Mouse (Mus musculus) neural tube, embryonic 11.5 days (tissue): ENCODE measurements around the gene Rrbp1. TPM values are rescaled to one million over a fixed set of nuclear protein-coding genes. Genes with fewer than 3 reads are reported as not detected.

ENCODE experiments used
- ATAC-seq: fragments of 200-750 bp; cut with Nextera tagmentation; 2 replicates; pipeline ENCODE4 v1.8.0; 2017; ENCODE audit warnings: moderate number of reproducible peaks, mild to moderate bottlenecking, moderate TSS enrichment, moderate library complexity; ENCODE audit not compliant: insufficient read depth, low FRiP score, low TSS enrichment
- DNase-seq: peaks from one replicate; pipeline ENCODE4 v3.0.0-alpha.2; 2015; ENCODE audit warnings: low spot score
- H3K27ac ChIP-seq: fragments of 300-500 bp; sonication (generic); 2 replicates; pipeline ENCODE4 v1.5.1; 2014; ENCODE audit warnings: low read depth, mild to moderate bottlenecking, low read length
- H3K27me3 ChIP-seq: fragments of 300-500 bp; sonication (generic); 2 replicates; pipeline ENCODE4 v1.6.1; 2014; ENCODE audit warnings: mild to moderate bottlenecking, low read length, mixed read lengths; ENCODE audit not compliant: control insufficient read depth, insufficient read depth
- H3K36me3 ChIP-seq: fragments of 300-500 bp; sonication (generic); 2 replicates; pipeline ENCODE4 v1.6.1; 2014; ENCODE audit warnings: mild to moderate bottlenecking, low read length, moderate library complexity, mixed read lengths; ENCODE audit not compliant: control insufficient read depth, insufficient read depth
- H3K4me1 ChIP-seq: fragments of 300-500 bp; sonication (generic); 2 replicates; pipeline ENCODE4 v1.6.1; 2014; ENCODE audit warnings: low read length, mixed read lengths; ENCODE audit not compliant: control insufficient read depth, insufficient read depth
- H3K4me2 ChIP-seq: fragments of 300-500 bp; sonication (generic); 2 replicates; pipeline ENCODE4 v1.6.1; 2014; ENCODE audit warnings: low read depth, mild to moderate bottlenecking, moderate library complexity
- H3K4me3 ChIP-seq: fragments of 300-500 bp; sonication (generic); 2 replicates; pipeline ENCODE4 v1.5.1; 2014; ENCODE audit warnings: low read depth, low read length
- H3K9ac ChIP-seq: fragments of 300-500 bp; sonication (generic); 2 replicates; pipeline ENCODE4 v1.6.1; 2014; ENCODE audit warnings: mild to moderate bottlenecking, low read length
- H3K9me3 ChIP-seq: fragments of 300-500 bp; sonication (generic); 2 replicates; pipeline ENCODE4 v1.6.1; 2016; ENCODE audit warnings: low read length; ENCODE audit not compliant: control insufficient read depth
- WGBS: fragments of 180-500 bp; shearing (Covaris S2); extraction: QIAGEN DNeasy Blood & Tissue Kit; methylation state at CpG from one replicate; pipeline ENCODE4 v1.1.7; 2014; 5-methylcytosine and 5-hydroxymethylcytosine counted together
- polyA plus RNA-seq: library from polyadenylated mRNA; unstranded; fragments of >200 nt; fragmentation: Nextera tagmentation; extraction: Ambion mirVana; gene quantifications from 2 replicates; pipeline ENCODE4 v1.2.1, GENCODE M21; 2014

Gene Rrbp1
- 38.8 and 44.1 TPM in 2 replicates for polyA plus RNA-seq

DNA sequence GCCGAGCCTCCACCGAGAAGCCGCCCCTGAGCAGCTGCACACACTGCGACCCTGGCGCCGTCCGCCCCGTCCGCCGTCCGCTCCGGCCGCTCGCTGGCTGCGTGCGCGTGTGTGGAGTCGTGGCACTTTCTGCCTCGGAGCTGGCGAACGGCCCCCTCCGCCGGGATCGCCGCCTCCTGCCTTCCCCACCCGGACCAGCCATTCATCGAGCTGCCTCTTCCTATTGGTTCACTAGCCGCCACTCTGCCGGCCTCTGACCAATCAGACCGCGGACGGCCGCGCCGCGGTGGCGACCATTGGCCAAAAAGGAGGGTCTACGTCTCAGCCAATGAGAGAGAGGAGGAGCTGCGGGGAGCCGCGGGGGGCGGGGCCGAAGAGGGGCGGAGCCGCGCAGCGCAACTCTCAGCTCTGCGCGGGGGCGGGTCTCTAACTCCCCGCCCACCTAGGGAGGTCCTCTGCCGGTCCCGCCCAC is at the start of gene Rrbp1:
Rrbp1 (minus strand) TSS at position 184 of the 472 bp plus-strand sequence.
- Histone ChIP-seq H3K27me3 (no peaks in the 10 kb centered on the region), H3K9ac (peak within 1 kb of the TSS; percentile 84), H3K36me3 (no peaks in the 10 kb centered on the region), H3K4me3 (peak within 1 kb of the TSS; percentile 92), H3K4me2 (peak within 1 kb of the TSS; percentile 57), H3K4me1 (no peaks in the 10 kb centered on the region), H3K9me3 (no peaks in the 10 kb centered on the region), H3K27ac (peak within 1 kb of the TSS; percentile 87)
- peak; percentile 99 for ATAC-seq
- WGBS, result under 1% methylated on average over 24 of the region's 53 CpGs
- peak; percentile 99 for DNase-seq

DNA sequence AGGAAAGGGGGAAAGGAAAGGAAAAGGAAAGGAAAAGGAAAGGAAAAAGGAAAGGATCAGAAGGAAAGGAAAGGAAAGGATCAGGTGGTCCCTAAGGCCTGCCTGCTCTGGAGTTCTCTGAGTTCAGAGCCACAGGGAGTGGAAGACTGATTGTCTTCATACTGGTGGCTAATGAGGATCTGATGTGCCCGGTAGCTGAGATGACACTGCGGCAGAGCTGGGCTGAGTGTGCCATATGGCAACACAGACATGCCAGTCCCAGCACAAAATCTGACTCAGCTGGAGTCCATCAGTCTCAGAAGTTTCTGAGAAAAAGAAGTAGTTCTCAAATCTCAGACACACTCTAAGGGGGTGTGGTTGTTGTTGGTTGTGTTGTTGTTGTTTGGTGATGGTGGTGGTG is 46.7 kb upstream of the Rrbp1 start:
- Histone ChIP-seq H3K27me3 (no peaks in the 10 kb centered on the region), H3K4me3 (no peak overlapping the region), H3K4me1 (no peaks in the 10 kb centered on the region), H3K9me3 (no peaks in the 10 kb centered on the region), H3K27ac (no peak overlapping the region), H3K9ac (no peak overlapping the region), H3K36me3 (no peaks in the 10 kb centered on the region), H3K4me2 (no peak overlapping the region)
- ATAC-seq (no peak), DNase-seq (no peak)
- WGBS, result 86% methylated on average over 2 of the region's 2 CpGs

DNA sequence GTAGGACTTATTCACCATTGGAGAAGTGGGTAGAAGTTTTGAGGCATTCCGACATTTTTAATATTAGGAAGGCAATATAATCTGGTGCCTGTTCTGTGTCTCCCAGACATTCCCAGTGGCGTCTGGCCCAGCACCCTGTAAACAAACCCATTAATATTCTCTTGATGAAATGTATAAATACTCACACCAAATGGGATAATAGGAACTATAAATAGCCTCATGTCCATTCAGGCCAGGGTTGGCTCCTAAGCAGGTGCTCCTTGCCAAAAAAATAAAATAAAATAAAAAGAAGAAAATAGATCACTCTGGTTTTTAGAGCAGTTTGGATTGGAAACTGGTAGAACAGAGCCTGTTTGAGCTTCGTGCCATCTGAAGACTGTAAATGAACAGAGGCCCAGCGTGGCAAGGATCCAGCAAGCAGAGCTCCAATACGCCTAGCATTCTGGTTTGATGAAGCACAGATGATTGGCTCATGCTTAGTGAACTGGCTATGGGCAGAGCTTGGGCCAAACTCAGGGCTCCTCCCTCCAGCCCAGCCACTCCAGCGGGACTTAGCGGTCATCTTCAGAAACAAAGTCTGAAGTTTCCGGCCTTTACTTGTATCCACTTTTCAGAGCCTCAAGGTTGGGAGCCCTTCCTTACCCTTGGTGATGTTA is 41.5 kb upstream of the Rrbp1 start:
- Histone ChIP-seq H3K27ac (no peak overlapping the region), H3K9ac (no peak overlapping the region), H3K36me3 (no peaks in the 10 kb centered on the region), H3K27me3 (no peaks in the 10 kb centered on the region), H3K4me2 (no peak overlapping the region), H3K4me3 (no peak overlapping the region), H3K4me1 (no peaks in the 10 kb centered on the region), H3K9me3 (no peaks in the 10 kb centered on the region)
- ATAC-seq, result no peak
- no peak for DNase-seq
- 93% methylated on average over 8 of the region's 8 CpGs for WGBS

DNA sequence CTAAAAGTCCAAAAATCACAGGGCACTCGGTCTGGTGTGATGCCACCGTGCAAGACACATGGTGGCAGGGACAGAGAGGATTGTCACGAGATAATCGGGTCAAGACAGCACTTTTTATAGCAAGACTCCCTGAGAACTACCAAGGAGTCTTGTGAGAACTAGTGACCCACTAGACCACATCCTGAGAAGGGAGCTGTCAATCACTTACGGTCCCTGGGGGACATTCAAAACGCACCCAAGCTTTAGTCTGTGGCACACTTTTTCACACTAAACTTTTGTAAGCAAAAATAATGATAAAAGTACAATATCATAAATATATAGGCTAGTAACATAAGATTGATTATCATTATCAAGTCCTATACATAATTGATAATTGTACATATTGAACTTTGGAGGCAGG is 39.8 kb upstream of the Rrbp1 start:
- no peaks in the 10 kb centered on the region for H3K36me3 ChIP-seq
- H3K4me3 ChIP-seq, result no peak overlapping the region
- ATAC-seq (no peak), DNase-seq (no peak)
- no peak overlapping the region for H3K9ac ChIP-seq
- 97% methylated on average over 6 of the region's 6 CpGs for WGBS
- H3K4me2 ChIP-seq, result no peak overlapping the region
- H3K9me3 ChIP-seq, result no peaks in the 10 kb centered on the region
- H3K27ac ChIP-seq, result no peak overlapping the region
- H3K27me3 ChIP-seq, result no peaks in the 10 kb centered on the region
- no peaks in the 10 kb centered on the region for H3K4me1 ChIP-seq

DNA sequence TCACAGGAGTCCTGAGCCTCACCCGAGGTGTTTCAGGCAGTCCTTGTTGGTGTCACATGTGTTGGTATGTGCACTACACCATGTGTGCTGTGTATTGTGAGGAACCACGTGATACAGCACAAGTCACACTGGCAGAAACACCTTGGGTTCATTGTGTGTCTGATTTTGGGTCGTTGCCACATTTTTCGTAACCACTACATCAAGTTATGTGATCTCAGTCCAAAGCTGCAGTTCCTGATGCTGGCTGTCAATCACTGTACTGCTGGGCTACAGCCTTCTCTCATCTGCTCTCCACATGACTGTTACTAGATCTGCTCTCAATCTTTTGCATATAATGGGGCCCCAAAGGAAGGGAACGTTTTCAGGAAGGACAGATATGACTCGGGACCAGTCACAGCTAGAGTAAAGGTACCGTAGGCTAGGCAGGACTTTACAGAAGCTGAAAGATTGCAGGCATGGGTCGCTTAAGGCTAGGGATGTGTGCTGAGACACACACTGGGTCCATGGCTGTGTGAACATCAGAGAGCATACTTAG is 39.1 kb upstream of the Rrbp1 start:
- 82% methylated on average over 8 of the region's 8 CpGs for WGBS
- H3K9ac ChIP-seq, result no peak overlapping the region
- no peak for ATAC-seq
- no peaks in the 10 kb centered on the region for H3K36me3 ChIP-seq
- no peak overlapping the region for H3K4me3 ChIP-seq
- H3K27ac ChIP-seq, result no peak overlapping the region
- H3K4me2 ChIP-seq, result no peak overlapping the region
- DNase-seq, result no peak
- no peaks in the 10 kb centered on the region for H3K9me3 ChIP-seq
- H3K27me3 ChIP-seq, result no peaks in the 10 kb centered on the region
- H3K4me1 ChIP-seq, result no peaks in the 10 kb centered on the region

DNA sequence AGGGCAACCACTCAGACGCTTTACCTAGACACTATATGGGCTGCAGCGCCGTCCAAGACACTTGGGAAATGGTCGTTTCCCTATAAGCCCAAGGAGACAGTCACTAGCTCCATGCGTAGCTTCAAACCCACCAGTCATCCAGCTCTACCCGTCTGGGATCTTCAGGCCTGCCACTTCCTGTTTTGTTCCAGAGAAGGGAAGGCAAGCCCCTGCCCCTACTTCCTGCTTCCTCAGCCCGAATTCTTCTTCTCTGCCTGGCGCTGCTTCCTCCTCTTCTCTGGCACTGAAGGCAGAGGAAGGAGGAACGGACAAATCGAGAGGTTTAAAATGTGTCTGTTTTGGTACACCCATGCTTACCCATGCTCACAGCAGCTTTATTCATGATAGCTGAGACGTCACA is 35.9 kb upstream of the Rrbp1 start:
- Histone ChIP-seq H3K36me3 (no peaks in the 10 kb centered on the region), H3K9me3 (0 out of 2 replicates have a peak, but pooled peaks cover 5% of the 10 kb centered on the region), H3K4me1 (no peaks in the 10 kb centered on the region), H3K4me3 (no peak overlapping the region), H3K9ac (no peak overlapping the region), H3K4me2 (no peak overlapping the region), H3K27me3 (no peaks in the 10 kb centered on the region), H3K27ac (no peak overlapping the region)
- DNase-seq, result no peak
- no peak for ATAC-seq
- whole genome bisulfite sequencing, result 87% methylated on average over 11 of the region's 11 CpGs

DNA sequence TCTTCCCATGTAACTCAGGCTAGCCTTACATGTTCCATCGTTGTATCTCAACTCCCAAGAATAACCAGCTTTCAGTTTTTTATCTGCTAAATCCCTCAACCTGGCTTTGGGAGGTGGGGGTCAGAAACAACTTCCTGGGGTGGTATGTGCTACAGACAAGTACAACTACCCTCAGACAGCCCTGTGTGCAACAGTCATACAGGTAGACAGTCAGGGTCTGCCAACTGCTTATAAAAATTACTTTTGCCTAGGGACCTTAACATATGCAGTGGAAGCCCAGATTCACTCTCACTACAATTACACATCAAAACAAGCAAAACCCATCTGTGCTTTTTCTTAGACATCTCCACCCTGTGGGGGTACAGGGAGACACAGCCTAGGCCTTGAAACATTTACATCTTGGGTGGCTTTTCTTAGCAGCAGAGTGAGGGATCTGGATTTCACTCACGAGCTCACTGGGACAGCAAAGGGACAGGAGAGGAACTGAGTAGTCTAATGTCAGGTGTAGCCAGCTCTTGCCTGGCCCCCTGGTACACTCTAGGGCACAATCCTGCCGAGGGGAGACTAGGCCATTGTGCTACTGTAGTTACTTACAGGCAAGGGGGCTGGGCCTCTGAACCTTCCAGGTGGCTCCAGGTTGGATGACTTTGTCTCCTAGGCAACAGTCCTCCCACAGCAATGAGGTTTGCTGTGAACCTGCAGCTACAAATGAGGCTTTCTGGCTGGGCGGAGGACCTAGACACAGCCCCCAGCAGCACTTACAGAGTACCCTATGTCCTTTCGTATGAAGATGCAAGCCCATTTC is 34.9 kb upstream of the Rrbp1 start:
- DNase-seq (no peak), ATAC-seq (no peak)
- no peak overlapping the region for H3K4me3 ChIP-seq
- no peak overlapping the region for H3K4me2 ChIP-seq
- no peak overlapping the region for H3K9ac ChIP-seq
- no peaks in the 10 kb centered on the region for H3K36me3 ChIP-seq
- no peaks in the 10 kb centered on the region for H3K4me1 ChIP-seq
- H3K27ac ChIP-seq, result no peak overlapping the region
- 69% methylated on average over 5 of the region's 5 CpGs for WGBS
- H3K27me3 ChIP-seq, result no peaks in the 10 kb centered on the region
- H3K9me3 ChIP-seq, result 0 out of 2 replicates have a peak, but pooled peaks cover 5% of the 10 kb centered on the region

DNA sequence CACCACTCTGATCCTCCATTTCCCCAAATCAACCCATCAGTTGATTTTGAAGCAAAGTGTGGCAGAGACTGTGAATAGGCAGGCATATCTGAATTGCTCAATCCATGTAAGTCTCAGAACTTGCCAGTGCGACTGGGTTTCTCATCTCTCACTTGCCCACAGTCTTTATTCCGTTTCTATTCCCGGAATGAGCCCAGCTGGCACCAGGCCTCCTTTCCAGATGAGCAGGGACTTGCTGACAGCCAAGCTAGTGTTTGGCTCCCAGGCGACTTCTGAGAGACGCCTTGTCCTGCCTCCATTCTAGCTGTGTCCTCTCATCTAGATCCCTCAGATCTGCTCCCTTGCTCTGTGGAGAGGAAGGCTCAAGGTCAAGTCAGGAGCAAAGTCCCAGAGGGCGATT is 33.7 kb upstream of the Rrbp1 start:
- ATAC-seq (no peak), DNase-seq (no peak)
- no peak overlapping the region for H3K27ac ChIP-seq
- H3K27me3 ChIP-seq, result no peaks in the 10 kb centered on the region
- H3K9me3 ChIP-seq, result 0 out of 2 replicates have a peak, but pooled peaks cover 5% of the 10 kb centered on the region
- no peaks in the 10 kb centered on the region for H3K36me3 ChIP-seq
- H3K9ac ChIP-seq, result no peak overlapping the region
- H3K4me2 ChIP-seq, result no peak overlapping the region
- 81% methylated on average over 6 of the region's 6 CpGs for WGBS
- H3K4me3 ChIP-seq, result no peak overlapping the region
- H3K4me1 ChIP-seq, result no peaks in the 10 kb centered on the region
